9 mouse cellular contexts compared by ENCODE assay signal in the genomic region with DNA sequence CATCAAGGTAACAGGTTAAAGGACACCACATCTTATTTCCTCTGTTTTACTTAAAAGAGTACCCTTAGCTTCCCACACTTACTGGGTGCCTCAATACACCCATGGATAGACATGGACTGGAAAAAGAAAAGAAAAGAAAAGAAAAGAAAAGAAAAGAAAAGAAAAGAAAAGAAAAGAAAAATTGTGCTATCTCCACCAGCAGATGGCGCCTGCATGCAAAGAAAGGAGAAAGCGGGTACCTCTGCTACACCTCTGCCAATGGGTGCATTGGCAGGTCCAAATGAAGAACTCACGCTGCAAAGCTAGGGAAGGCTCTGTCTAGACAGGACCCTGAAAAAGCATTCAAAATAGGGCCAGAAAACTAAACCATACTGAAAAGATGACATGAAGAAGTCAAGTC. TPM values are rescaled to one million over a fixed set of nuclear protein-coding genes. Genes with fewer than 3 reads are reported as not detected.
DNase-seq lines count a peak whose midpoint lies in the region; TF ChIP-seq lines count a peak whose summit lies in the region.
"Had no signal": no experiment of that assay in that cellular context is flagged by ENCODE, and none has a peak within 500 bp of the region (broad histone marks: within the 10 kb centered on the region; RNA-seq: fewer than 3 reads in every experiment).

No protein-coding gene starts in this region.

- 4% methylated on average over 3 of the region's 3 CpGs for WGBS in spleen, adult 2 months

- H3K27ac ChIP-seq in spleen, adult 2 months (ENCODE audit: insufficient read depth, low read length), result no peak overlapping the region

- no peaks in the 10 kb centered on the region for H3K27me3 ChIP-seq in spleen, adult 2 months (ENCODE audit: control insufficient read depth, insufficient read depth, low read length)
- no peaks in the 10 kb centered on the region for H3K27me3 ChIP-seq in splenic B cell, adult 2 months (ENCODE audit: control insufficient read depth, insufficient read depth, low read length, poor library complexity, severe bottlenecking)

- intact Hi-C loops in heart, postnatal 25 days (cut with DNase I), result loop anchor here (1.0 to 2.0 kb wide), 2 partner anchors 40 to 179 kb away; no protein-coding TSS in a partner anchor

- DNase-seq in heart, adult 8-10 months (ENCODE audit: low spot score), result peak; percentile 11
- no peak for DNase-seq in heart, postnatal 25 days (ENCODE audit: low spot score)
- DNase-seq in spleen, adult 2 months (ENCODE audit: low read depth in 1 of 2, low spot score in 2 of 2), result peak in 1 of 2 experiments; percentile 25
- DNase-seq in spleen, postnatal 36 days (ENCODE audit: low spot score in 2 of 2), result no peak
- peak; percentile 56 to 69 for DNase-seq in cerebellum, adult 18-20 months
- peak; percentile 54 for DNase-seq in kidney, postnatal 4 days
- peak; percentile 48 for DNase-seq in splenic B cell, adult 2 months (ENCODE audit: low read depth, low spot score)
- no peak for DNase-seq in c-Kit-positive CD71-positive TER-119-positive erythroid progenitor cells, embryonic 14.5 days (ENCODE audit: low spot score)

- no peak overlapping the region for H3K4me3 ChIP-seq in spleen, adult 2 months (ENCODE audit: extremely low read depth, insufficient read depth, insufficient read length)

- no peaks in the 10 kb centered on the region for H3K36me3 ChIP-seq in spleen, adult 2 months (ENCODE audit: control insufficient read depth, insufficient read depth, low read length)
- no peaks in the 10 kb centered on the region for H3K36me3 ChIP-seq in splenic B cell, adult 2 months (ENCODE audit: control insufficient read depth, insufficient read depth, low read length, poor library complexity, severe bottlenecking)

- TF ChIP-seq POLR2A in spleen, adult 2 months (IDR thresholded peaks at IDR 0.05; ENCODE audit: low read depth, low read length), result no peak

- peak; percentile 35; the same call in 1 of the 2 replicates for TF ChIP-seq CTCF in spleen, adult 2 months (IDR thresholded peaks at IDR 0.05; ENCODE audit: extremely low read depth, insufficient read depth, insufficient read length, insufficient replicate concordance)

- H3K4me1 ChIP-seq in spleen, adult 2 months (ENCODE audit: control insufficient read depth, insufficient read depth, insufficient read length), result no peaks in the 10 kb centered on the region

RNA-seq across cellular contexts. Expression of gene Tpbgl, which starts 8.0 kb away (rescaled TPM):
- total RNA-seq in heart, adult 8-10 months (2022), result 1 to 10 TPM; 2.8 to 3.4 (median 3.1) TPM
- 1 to 10 TPM; 3.0 to 3.9 TPM for total RNA-seq in heart, postnatal 25 days (2021)
- 5.5 and 9.1 TPM in 2 replicates for polyA plus RNA-seq in spleen, adult 2 months (2012; rRNA removed)
- total RNA-seq: neutrophil, adult 5-6 weeks had no signal

Comparison
In these comparisons a context has a peak if more than half of its experiments do, and no peak if none do; other contexts are left out.
1. DNase-seq: peak in heart, adult 8-10 months (single experiment), cerebellum, adult 18-20 months (2 of 2), kidney, postnatal 4 days (2 of 2) and splenic B cell, adult 2 months (single experiment); none in heart, postnatal 25 days (single experiment), spleen, postnatal 36 days (0 of 2) and c-Kit-positive CD71-positive TER-119-positive erythroid progenitor cells, embryonic 14.5 days (single experiment).